Mouse (Mus musculus): ENCODE data around the gene Pitpnm1.

DNA sequence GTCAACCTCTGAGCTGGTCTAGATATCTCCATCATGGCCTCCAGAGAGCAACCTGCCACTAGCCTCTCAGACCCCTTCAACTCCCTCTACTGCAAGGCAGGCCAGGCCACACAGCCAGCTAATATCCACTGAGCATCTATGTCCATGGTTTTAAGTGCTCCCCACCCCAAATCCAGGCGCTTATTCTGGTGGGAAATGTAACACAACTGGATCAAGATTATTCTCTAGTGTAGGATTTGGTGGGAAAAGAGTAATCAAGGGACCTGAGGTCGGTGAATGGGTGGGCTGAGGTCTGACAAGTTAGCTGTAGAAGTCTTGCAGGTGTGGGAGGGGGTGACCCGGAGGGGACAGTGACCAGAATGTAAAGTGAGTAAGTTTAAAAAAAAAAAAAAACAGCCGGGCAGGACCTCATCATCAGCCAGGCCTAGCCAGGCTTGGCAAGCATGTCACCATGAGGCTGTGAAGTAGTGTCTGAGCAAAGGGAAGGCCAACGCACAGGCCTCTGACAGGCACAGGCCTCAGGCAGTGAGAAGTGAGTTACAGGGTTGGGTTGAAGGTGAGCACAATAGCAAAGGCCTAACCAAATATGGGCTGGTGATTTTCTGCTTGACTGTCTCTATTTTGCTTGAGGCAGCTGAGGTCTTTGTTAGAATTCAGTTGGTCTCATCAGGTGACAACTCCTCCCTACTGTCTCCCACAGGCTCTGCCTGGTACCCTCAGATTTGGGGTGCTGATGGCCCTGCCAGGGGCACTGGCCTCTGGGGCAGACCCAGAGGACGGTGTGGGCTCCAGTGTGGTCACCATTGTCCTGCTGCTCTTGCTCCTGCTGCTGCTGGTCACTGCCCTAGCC lies 55.6 kb downstream of the Pitpnm1 start:
- TF ChIP-seq CTCF (IDR thresholded peaks at IDR 0.05) = no peak
- no peak for TF ChIP-seq EP300 (IDR thresholded peaks at IDR 0.05)

All from lung, postnatal 0 days (tissue).